Mouse (Mus musculus): ENCODE data around the gene Smim24. TPM values are rescaled to one million over a fixed set of nuclear protein-coding genes. Genes with fewer than 3 reads are reported as not detected.

The Smim24 gene
- polyA plus RNA-seq, 1 experiment from 2014 or later: 1.8 TPM

- WGBS: 84% methylated on average over 6 of the region's 6 CpGs
- H3K9me3 ChIP-seq (replicated peaks): no peaks in the 10 kb centered on the region
- no peak overlapping the region; the same call in 1 of the 2 replicates for H3K9ac ChIP-seq
- H3K27me3 ChIP-seq: peaks cover 34% of the 10 kb centered on the region
- H3K4me2 ChIP-seq: no peak overlapping the region
- peaks cover 37% of the 10 kb centered on the region for H3K4me1 ChIP-seq
- H3K4me3 ChIP-seq: no peak overlapping the region
- ATAC-seq: no peak
- peaks cover 56% of the 10 kb centered on the region for H3K36me3 ChIP-seq (ENCODE audit: poor library complexity, severe bottlenecking)
- no peak overlapping the region for H3K27ac ChIP-seq
Measured at GRCm38 (mm10) chr10:81366477-81367206, 26.2 kb upstream of the Smim24 start.

- no peak overlapping the region for H3K9ac ChIP-seq
- peaks cover 37% of the 10 kb centered on the region for H3K4me1 ChIP-seq
- ATAC-seq: no peak
- H3K27me3 ChIP-seq: peaks cover 34% of the 10 kb centered on the region
- peaks cover 58% of the 10 kb centered on the region for H3K36me3 ChIP-seq (ENCODE audit: poor library complexity, severe bottlenecking)
- H3K9me3 ChIP-seq (replicated peaks): no peaks in the 10 kb centered on the region
- no peak overlapping the region for H3K4me3 ChIP-seq
- no peak overlapping the region for H3K27ac ChIP-seq
- no peak overlapping the region for H3K4me2 ChIP-seq
- 77% methylated on average over 6 of the region's 6 CpGs for WGBS
Measured at GRCm38 (mm10) chr10:81367207-81367495, 25.7 kb upstream of the Smim24 start.

GRCm38 (mm10) chr10:81375322-81375721, 17.5 kb upstream of the Smim24 start:
- no peak overlapping the region for H3K9ac ChIP-seq
- no peaks in the 10 kb centered on the region for H3K27me3 ChIP-seq
- H3K4me1 ChIP-seq: peaks cover 32% of the 10 kb centered on the region
- H3K9me3 ChIP-seq (replicated peaks): no peaks in the 10 kb centered on the region
- no peak overlapping the region for H3K4me2 ChIP-seq
- 91% methylated on average over 10 of the region's 10 CpGs for WGBS
- ATAC-seq: no peak
- H3K4me3 ChIP-seq: no peak overlapping the region
- H3K27ac ChIP-seq: no peak overlapping the region
- peaks cover 54% of the 10 kb centered on the region for H3K36me3 ChIP-seq (ENCODE audit: poor library complexity, severe bottlenecking)

- 45% methylated on average over 6 of the region's 6 CpGs for WGBS
- Histone ChIP-seq H3K4me3 (peak overlapping the region; percentile 83), H3K9me3 (replicated peaks) (no peaks in the 10 kb centered on the region), H3K4me1 (peaks cover 32% of the 10 kb centered on the region), H3K4me2 (peak overlapping the region; percentile 92), H3K27me3 (no peaks in the 10 kb centered on the region), H3K9ac (peak overlapping the region; percentile 94), H3K27ac (peak overlapping the region; percentile 73; the same call in 1 of the 2 replicates), H3K36me3 (ENCODE audit: poor library complexity, severe bottlenecking) (peaks cover 39% of the 10 kb centered on the region)
- ATAC-seq: no peak
Measured at GRCm38 (mm10) chr10:81376561-81377361, 16.1 kb upstream of the Smim24 start.

GRCm38 (mm10) chr10:81377362-81377664, 15.5 kb upstream of the Smim24 start:
- ATAC-seq: no peak
- whole genome bisulfite sequencing: 55% methylated on average over 2 of the region's 2 CpGs

GRCm38 (mm10) chr10:81377793-81378552, 14.9 kb upstream of the Smim24 start, which contains the start of gene Fzr1:
TSS of gene Fzr1 (minus strand) at chr10:81378516.
- Histone ChIP-seq H3K4me2 (peak within 1 kb of the TSS; percentile 92), H3K27me3 (no peaks in the 10 kb centered on the region), H3K4me3 (peak within 1 kb of the TSS; percentile 83), H3K36me3 (ENCODE audit: poor library complexity, severe bottlenecking) (peaks cover 31% of the 10 kb centered on the region), H3K4me1 (peaks cover 32% of the 10 kb centered on the region), H3K9ac (peak within 1 kb of the TSS; percentile 94), H3K27ac (peak within 1 kb of the TSS; percentile 73), H3K9me3 (replicated peaks) (no peaks in the 10 kb centered on the region)
- peak; percentile 70 for ATAC-seq
- WGBS: under 1% methylated on average over 36 of the region's 59 CpGs

More at GRCm38 (mm10) chr10:81377362-81377664, 15.5 kb upstream of the Smim24 start:
- H3K27me3 ChIP-seq: no peaks in the 10 kb centered on the region
- peak overlapping the region; percentile 94 for H3K9ac ChIP-seq
- peak overlapping the region; percentile 83 for H3K4me3 ChIP-seq
- peak overlapping the region; percentile 92 for H3K4me2 ChIP-seq
- peak overlapping the region; percentile 73; the same call in 1 of the 2 replicates for H3K27ac ChIP-seq
- H3K36me3 ChIP-seq (ENCODE audit: poor library complexity, severe bottlenecking): peaks cover 38% of the 10 kb centered on the region
- peaks cover 32% of the 10 kb centered on the region for H3K4me1 ChIP-seq
- no peaks in the 10 kb centered on the region for H3K9me3 ChIP-seq (replicated peaks)

- H3K27me3 ChIP-seq: no peaks in the 10 kb centered on the region
- H3K4me1 ChIP-seq: peaks cover 32% of the 10 kb centered on the region
- H3K4me2 ChIP-seq: peak overlapping the region; percentile 92
- peak overlapping the region; percentile 83 for H3K4me3 ChIP-seq
- peak overlapping the region; percentile 66 for H3K9ac ChIP-seq
- peak overlapping the region; percentile 69 for H3K27ac ChIP-seq
- ATAC-seq: peak; percentile 97
- H3K36me3 ChIP-seq (ENCODE audit: poor library complexity, severe bottlenecking): peaks cover 24% of the 10 kb centered on the region
- no peaks in the 10 kb centered on the region for H3K9me3 ChIP-seq (replicated peaks)
- WGBS: under 1% methylated on average over 46 of the region's 46 CpGs
Measured at GRCm38 (mm10) chr10:81378553-81379182, 14.2 kb upstream of the Smim24 start.

GRCm38 (mm10) chr10:81379183-81379553, 13.7 kb upstream of the Smim24 start:
- H3K9me3 ChIP-seq (replicated peaks): no peaks in the 10 kb centered on the region
- peak overlapping the region; percentile 66 for H3K9ac ChIP-seq
- peaks cover 32% of the 10 kb centered on the region for H3K4me1 ChIP-seq
- WGBS: 53% methylated on average over 3 of the region's 3 CpGs
- H3K27ac ChIP-seq: peak overlapping the region; percentile 69
- no peaks in the 10 kb centered on the region for H3K27me3 ChIP-seq
- ATAC-seq: peak; percentile 0; the same call in 1 of the 2 replicates
- H3K4me3 ChIP-seq: peak overlapping the region; percentile 83
- H3K36me3 ChIP-seq (ENCODE audit: poor library complexity, severe bottlenecking): peaks cover 19% of the 10 kb centered on the region
- H3K4me2 ChIP-seq: peak overlapping the region; percentile 65

GRCm38 (mm10) chr10:81379809-81380378, 13.0 kb upstream of the Smim24 start:
- WGBS: 89% methylated on average over 6 of the region's 6 CpGs
- Histone ChIP-seq H3K4me3 (no peak overlapping the region), H3K36me3 (ENCODE audit: poor library complexity, severe bottlenecking) (peaks cover 13% of the 10 kb centered on the region), H3K9me3 (replicated peaks) (no peaks in the 10 kb centered on the region), H3K27ac (no peak overlapping the region), H3K27me3 (no peaks in the 10 kb centered on the region), H3K9ac (no peak overlapping the region), H3K4me2 (no peak overlapping the region), H3K4me1 (peaks cover 35% of the 10 kb centered on the region)
- no peak for ATAC-seq

GRCm38 (mm10) chr10:81382039-81382438, 10.8 kb upstream of the Smim24 start:
- 80% methylated on average over 5 of the region's 5 CpGs for WGBS
- peaks cover 14% of the 10 kb centered on the region for H3K36me3 ChIP-seq (ENCODE audit: poor library complexity, severe bottlenecking)

GRCm38 (mm10) chr10:81383802-81384604, 8.8 kb upstream of the Smim24 start, which contains the start of the genes Dohh and Gm48551:
TSS of gene Dohh (plus strand) at chr10:81384428.
TSS of gene Gm48551 (plus strand) at chr10:81384466.
- H3K4me3 ChIP-seq: peak within 1 kb of the TSS; percentile 97
- WGBS: 10% methylated on average over 54 of the region's 54 CpGs
- peaks cover 19% of the 10 kb centered on the region for H3K4me1 ChIP-seq
- H3K4me2 ChIP-seq: peak within 1 kb of the TSS; percentile 94
- peak; percentile 96 for ATAC-seq
- peaks cover 32% of the 10 kb centered on the region for H3K36me3 ChIP-seq (ENCODE audit: poor library complexity, severe bottlenecking)
- no peaks in the 10 kb centered on the region for H3K27me3 ChIP-seq
- peak within 1 kb of the TSS; percentile 84 for H3K27ac ChIP-seq
- peak within 1 kb of the TSS; percentile 87 for H3K9ac ChIP-seq
- H3K9me3 ChIP-seq (replicated peaks): no peaks in the 10 kb centered on the region

More at GRCm38 (mm10) chr10:81382039-81382438, 10.8 kb upstream of the Smim24 start:
- H3K4me2 ChIP-seq: no peak overlapping the region
- no peak overlapping the region for H3K4me3 ChIP-seq
- no peak for ATAC-seq
- H3K9ac ChIP-seq: peak overlapping the region; percentile 31; the same call in 1 of the 2 replicates
- H3K27ac ChIP-seq: no peak overlapping the region
- H3K27me3 ChIP-seq: no peaks in the 10 kb centered on the region
- peaks cover 28% of the 10 kb centered on the region for H3K4me1 ChIP-seq
- no peaks in the 10 kb centered on the region for H3K9me3 ChIP-seq (replicated peaks)

All from forebrain, embryonic 13.5 days (tissue).